Mouse (Mus musculus) fat pad, adult 2 months (tissue): Measurements from ENCODE around the gene Gab2.

Experiments
- DNase-seq: peaks from one replicate; pipeline ENCODE4 v3.0.0-alpha.2; 2011; ENCODE audit warnings: low read depth, low spot score; ENCODE audit errors: extremely low read depth

Gene Gab2

GRCm38 (mm10) chr7:97081242-97081958, at the start of gene Gab2:
TSS of gene Gab2 (plus strand) at chr7:97081586.
- no peak for DNase-seq

DNA sequence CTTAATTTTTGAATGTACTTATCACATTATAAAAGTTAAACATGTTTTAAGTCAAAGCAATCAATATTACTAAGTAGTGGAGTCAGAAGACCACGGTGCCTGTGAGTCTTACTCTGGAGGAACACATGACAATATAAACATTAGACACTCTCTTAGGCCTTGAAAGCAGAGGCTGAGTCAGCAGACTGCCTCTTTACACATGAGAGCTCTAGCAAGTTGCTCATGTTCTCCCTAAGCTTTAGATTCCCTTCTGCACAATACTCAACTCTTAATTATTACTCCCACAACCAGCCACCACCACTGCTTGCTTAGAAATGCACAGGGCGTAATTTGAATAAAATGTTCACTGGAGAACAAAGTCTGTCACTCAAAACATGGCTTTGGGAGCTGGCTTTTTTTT, 49.0 kb upstream of the Gab2 start:
- DNase-seq = no peak

GRCm38 (mm10) chr7:97039641-97040040, 41.7 kb upstream of the Gab2 start:
- no peak for DNase-seq

- DNase-seq = no peak
These were observed 39.4 kb upstream of the Gab2 start for GRCm38 (mm10) chr7:97041868-97042449.

GRCm38 (mm10) chr7:97042981-97043380, 38.4 kb upstream of the Gab2 start:
- DNase-seq = no peak

- DNase-seq = no peak
These were observed 20.4 kb upstream of the Gab2 start for GRCm38 (mm10) chr7:97060966-97061365.

DNA sequence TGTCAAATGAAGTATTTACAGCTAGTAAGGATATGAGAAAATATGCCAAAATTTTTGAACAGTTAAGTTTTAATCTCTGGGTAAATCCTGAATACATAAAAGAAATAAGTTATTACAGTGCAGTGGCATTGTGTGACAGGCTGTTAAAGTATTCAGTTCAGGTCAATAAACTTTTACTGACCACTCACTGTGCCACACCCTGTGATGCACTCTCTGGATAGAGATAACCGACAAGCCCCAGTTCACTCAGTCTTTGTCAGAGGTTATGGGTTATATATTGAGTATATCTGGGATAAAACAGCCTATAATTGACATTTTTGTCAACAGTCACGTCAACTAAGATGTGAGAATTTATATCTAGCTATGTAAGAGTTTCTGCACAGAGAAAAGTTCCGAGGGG, 9.9 kb upstream of the Gab2 start:
- DNase-seq = no peak

GRCm38 (mm10) chr7:97072061-97072460, 9.3 kb upstream of the Gab2 start:
- DNase-seq = no peak

DNA sequence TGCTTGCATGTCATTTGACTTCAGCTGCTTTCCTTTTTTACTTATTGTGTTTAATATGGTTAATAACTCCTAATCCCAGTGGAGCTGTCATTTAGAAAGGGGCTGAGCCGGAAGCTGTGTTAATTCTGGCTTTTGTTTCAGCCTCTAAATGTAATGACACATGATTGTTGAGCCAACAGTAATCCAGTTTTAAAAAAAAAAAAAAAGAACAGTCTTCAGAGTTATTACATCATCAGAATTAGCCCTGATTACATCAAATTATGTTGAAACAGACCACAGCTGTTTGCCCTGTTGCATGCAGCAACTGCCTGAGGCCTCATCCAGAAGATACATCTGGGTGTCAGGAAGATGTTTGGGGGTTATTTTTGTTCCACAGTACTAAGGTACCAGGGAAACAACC, 6.4 kb upstream of the Gab2 start:
- DNase-seq = peak; percentile 31

GRCm38 (mm10) chr7:97076977-97077376, 4.4 kb upstream of the Gab2 start:
- peak; percentile 34 for DNase-seq

DNA sequence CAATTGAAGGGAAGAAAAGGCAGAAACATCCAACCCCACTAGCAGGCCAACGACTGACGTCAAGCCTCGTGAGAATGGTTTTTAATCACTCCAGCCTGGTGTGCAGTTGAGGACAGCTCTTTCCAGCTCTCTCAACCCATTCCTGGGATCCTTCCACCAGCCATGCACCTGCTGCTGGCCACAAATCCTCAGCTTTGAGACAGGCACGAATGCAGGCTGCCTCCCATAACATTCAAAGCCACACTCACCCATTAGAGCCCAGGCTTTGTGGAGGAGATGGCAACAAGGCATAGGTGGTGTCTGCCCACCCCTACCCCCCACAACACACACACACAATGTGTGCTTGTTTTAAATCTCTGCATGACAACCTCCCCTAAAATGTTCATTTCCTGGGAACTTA, 2.7 kb upstream of the Gab2 start:
- no peak for DNase-seq

GRCm38 (mm10) chr7:97079145-97079544, 2.2 kb upstream of the Gab2 start:
- DNase-seq = no peak

DNA sequence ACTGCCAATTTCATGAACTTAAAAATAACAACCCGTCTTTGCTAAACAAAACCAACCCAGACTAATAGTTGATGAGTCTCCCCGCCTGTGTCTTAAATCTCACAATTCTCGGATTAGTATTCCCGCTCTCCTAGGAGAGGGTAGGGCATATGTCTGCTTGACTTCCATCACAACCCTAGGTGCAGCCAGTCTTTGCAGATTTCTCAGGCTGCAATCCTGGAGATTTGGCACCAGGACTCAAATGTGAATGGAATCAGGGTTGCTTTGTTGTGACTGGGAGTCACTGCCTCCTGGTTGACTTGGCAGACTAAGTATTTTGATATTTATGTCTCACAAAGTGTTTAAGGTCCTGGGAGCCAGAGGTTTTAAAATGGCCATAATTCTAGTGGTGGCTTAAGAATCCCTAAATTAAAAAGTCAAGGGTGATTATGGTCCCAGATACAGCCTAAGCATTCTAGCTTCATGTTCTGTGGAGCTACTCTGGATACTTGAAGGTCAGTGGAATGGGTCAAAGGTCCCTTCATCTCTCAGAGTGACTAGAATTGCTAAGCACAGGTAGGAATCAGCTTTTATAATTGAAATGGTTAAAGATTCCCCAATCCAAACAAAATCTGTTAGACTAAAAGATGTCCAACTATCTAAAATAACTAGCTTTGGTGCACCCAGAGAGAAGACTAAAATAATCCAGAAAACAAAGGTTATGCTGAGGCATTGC, 1.6 kb upstream of the Gab2 start:
- no peak for DNase-seq

DNA sequence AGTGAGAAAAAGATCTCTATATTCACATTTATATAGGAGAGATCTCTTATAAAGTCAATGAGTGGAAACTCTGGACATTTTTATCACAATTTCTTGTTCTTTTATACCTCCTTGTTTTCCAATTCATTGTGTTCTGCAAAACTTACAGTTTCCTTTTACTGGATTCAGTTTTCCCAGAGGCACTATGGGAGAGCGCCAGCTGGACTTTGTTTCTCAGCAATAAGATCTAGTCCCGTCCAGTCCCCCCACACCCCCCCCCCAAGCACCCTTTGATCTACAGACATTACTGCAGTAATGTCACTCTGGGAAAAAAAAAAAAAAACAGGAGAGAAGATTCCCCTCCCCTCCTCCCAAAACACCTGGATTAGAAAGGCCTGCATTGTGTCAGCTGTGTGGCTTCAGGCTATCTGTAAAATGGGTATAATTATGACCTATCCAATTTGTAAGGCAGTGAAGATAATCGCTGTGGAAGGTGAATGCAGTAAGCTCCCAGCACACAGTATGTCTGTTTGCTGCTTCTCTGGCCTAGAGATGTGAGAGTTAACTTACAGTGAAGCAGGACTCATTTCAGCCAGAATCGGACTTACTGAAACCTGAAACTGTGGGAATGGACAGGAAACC, 655 bp upstream of the Gab2 start:
- no peak for DNase-seq

DNA sequence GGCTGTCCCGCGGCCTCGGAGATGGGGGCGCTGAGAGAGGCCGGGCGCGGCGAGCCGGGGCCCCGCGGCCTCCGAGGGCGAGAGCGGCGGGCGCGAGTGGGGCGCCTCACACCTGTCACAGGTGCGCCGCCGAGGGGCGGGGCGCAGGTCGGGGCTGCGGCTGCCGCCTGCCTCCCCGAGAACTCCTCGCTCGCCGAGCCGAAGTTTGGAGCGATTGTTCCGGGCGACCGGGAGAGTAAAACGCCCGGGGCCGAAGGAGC, 503 bp downstream of the Gab2 start:
- DNase-seq = no peak

- no peak for DNase-seq
These were observed 1.1 kb downstream of the Gab2 start for GRCm38 (mm10) chr7:97082219-97083101.

- no peak for DNase-seq
These were observed 2.2 kb downstream of the Gab2 start for GRCm38 (mm10) chr7:97083579-97083978.

- no peak for DNase-seq
These were observed 2.8 kb downstream of the Gab2 start for GRCm38 (mm10) chr7:97084181-97084580.

DNA sequence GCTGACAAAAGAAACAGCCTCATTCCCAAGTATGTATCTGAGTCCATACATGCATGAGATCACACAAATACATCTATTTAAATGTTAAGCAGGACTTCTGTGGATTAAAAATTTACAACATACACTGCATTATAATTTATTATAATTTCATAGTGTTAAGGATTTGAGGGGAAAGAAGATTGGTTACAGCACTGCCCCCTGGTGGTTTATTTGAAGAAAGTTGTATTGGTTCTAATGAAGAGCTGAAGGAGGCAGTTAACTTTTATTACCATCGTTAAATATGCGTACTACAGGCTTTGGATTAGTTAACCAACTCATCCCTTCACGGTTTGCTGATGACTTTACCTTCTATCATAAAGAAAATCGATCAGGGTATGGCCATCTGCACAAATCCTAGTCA, 3.9 kb downstream of the Gab2 start:
- no peak for DNase-seq

- no peak for DNase-seq
These were observed 12.9 kb downstream of the Gab2 start for GRCm38 (mm10) chr7:97094241-97094640.

GRCm38 (mm10) chr7:97108119-97108518, 26.7 kb downstream of the Gab2 start:
- no peak for DNase-seq
